Mouse (Mus musculus) erythroid progenitor cell, adult 5-6 weeks (primary cell): ENCODE data around the gene Dis3l2. TPM values are rescaled to one million over a fixed set of nuclear protein-coding genes. Genes with fewer than 3 reads are reported as not detected.

Experiments used
- ATAC-seq: replicated peaks from 2 replicates; pipeline ENCODE4 v1.8.0; 2016; ENCODE audit warnings: moderate number of reproducible peaks, mild to moderate bottlenecking, moderate TSS enrichment, inconsistent platforms; ENCODE audit not compliant: poor library complexity, low FRiP score, severe bottlenecking
- total RNA-seq, 2 experiments: library from RNA; stranded (forward) in 1 of 2; stranded (reverse) in 1 of 2; fragments of 150-400 nt in 1 of 2; fragments of 186-747, 209-891 nt in 1 of 2; gene quantifications; 2 replicates each; pipeline versions ENCODE4 v1.2.3 to v1.2.4; 2015 to 2017; ENCODE audit warnings: low replicate concordance in 2 of 2

Gene Dis3l2
- total RNA-seq, 2 experiments from 2014 or later, result 6.1 to 6.7 TPM

DNA sequence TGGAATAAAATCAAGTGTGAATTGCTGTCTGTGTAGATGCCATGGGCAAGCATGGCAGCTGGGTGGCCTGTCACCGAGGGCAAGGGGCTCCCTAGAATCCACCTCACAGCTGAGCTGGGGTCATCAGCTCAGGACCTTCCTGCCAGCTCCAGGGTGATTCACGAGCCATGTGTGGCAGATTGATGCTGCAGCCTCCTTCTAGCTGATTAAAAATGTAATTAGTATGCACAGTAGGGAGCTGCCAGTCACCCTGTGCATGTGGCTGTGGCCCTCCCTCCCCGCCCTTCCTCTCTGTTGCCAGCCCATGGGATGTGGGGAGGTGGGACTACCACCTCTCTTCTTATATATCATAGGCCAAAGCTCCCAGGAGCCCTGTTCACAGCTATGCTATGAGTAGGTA lies 346.5 kb downstream of the Dis3l2 start:
- no peak for ATAC-seq

DNA sequence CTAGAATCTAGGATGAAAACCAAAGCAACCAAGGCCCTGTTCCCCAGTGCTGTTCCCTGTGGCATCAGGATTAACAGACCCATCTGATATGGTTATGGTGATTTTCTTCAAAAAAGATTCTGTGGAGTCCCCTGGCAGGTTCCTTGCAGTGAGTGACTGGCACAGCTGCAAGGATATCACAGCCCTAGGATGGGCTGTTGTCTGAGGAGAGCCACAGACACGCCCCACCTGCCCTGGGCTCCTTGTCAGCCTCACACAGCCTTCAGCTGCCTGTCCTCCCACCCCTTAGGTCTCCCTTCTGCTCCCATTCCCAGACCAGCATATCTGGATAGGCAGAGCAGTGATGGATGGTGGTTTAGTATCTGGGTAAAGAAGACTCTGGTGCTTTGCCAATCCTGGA lies 347.1 kb downstream of the Dis3l2 start:
- no peak for ATAC-seq

DNA sequence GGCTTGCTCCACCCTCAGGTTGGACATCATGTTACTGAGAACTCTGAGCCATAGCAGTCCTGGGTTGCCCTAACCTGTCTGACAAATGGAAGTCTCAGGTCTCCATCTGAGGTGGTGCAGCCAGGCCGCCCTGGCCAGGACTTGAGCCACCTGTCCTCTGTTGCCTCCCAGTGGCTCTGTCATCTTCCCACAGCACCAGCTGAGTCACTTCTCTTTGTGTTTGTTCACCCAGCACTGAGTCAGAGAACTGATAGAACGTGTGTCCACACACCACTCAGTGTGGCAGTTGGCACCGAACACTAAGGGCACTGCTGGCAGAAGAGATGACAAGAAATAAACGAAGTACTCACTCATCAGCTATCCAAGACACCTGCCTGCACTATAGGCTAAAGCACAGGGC lies 347.8 kb downstream of the Dis3l2 start:
- ATAC-seq, result no peak

DNA sequence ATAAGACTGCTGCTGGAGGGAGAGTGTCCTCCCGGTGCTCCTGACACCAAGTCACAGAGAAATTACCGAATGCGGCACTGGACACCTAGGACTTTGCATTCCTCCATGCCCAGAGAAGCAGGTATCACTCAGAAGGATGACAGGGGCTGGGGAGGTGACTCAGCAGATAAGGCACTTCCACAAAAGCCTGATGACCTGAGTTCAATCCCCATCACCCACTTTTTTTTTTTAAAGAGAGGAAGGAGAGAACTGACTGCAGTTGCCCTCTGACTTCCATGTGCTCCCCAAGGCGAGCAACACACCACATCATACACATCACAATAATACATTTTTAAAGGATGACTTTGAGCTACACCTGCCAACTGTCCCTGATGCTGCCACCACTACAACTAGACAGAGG lies 353.5 kb downstream of the Dis3l2 start:
- 0 out of 2 replicates have a peak, but pooled peaks have one; percentile 30 for ATAC-seq

DNA sequence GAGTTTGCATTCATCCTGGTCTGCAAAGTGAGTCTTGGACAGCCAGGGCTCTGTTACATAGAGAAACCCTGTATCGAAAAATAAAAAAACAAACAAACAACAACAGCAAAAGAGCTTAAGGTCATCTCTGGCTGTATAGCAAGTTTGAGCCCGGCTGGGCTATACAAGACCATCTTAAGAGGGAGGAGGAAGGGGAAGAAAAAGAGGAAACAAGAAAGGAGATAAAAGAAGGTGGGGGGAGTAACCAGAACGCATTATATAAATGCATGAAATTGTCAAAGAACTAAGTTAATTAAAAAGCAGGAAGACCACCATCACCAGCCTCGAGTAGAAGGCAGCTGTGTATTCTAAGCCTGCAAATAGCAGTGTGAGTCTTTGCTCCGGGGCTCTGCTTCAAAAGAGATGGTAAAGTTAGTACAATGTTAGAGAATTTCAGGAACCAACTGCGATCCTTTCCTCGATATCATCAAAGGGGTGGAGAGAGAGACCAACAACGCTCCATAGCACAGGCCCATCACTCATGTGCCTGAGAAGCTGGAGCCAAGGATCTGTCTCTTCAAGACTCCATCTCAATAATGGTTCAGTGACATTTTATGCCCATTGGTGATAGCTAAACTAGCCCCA lies 355.5 kb downstream of the Dis3l2 start:
- ATAC-seq, result no peak

DNA sequence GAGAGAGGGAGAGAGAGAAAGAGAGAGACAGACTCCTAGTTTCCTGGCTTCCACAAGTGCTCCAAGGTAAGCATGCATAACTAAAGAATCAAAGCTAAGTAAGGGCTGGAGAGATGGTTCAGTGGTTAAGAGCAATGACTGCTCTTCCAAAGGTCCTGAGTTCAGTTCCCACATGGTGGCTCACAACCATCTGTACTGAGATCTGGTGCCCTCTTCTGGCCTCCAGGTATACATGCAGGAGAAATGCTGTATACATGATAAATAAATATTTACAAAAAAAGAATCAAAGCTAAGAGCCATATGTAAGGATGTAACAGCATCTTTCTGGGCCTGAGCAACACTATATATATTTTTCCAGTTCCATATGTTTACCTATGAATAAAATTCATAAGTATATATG lies 357.3 kb downstream of the Dis3l2 start:
- ATAC-seq, result no peak

DNA sequence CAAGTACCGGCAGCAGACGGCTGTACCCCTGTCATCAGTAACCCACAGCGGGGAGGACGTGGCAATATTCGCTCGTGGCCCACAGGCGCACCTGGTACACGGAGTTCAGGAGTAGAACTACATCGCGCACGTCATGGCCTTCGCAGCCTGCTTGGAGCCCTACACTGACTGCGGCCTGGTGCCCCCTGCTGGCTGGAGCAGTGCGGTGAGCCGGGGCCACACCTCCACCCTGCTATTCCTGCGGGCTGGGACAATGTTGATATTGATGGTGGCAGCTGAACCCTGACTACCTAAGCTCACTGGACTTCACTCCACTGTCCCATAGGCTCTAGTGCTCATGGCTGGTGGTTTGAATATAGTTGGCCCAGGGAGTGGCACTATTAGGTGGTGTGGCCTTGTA lies 367.1 kb downstream of the Dis3l2 start:
- ATAC-seq, result peak; percentile 44; the same call in 1 of the 2 replicates

DNA sequence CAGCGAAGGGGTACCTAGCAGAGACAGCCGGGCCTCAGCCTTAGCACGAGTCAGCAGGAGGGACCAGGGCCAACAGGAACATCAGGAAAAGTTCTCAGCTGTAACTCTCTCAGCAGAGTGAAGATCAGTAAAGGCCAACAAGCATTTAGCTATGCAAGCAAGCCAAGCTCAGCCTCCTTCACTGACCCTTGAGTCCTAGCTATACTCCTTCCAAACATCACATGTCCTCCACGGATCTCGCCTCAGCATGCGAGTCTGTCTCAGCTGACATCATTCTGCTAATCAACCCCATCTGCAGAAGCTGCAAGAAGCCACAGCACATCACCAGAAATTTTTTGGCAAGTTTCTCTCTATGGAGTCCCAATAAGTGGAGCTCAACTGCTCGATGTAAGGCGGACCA lies 370.2 kb downstream of the Dis3l2 start:
- ATAC-seq, result no peak

DNA sequence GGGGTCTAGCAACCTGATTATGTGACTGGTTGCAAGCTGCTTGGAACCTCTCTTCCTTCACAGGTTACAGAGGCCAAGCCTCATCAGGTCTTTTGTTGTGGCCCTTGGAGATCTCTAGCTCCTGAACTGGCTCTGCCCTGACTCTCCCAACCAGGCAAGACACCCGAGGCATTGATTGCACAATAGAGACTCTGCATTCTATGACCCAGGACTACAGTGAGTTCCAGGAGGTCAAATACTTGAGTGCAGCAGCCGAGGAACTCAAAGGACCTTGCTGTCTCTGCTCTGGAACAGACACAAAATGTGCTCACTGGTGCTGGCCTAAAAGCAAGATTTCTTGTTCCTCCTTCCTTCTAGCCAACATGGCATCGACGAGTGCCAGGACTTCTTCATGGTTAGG lies 382.6 kb downstream of the Dis3l2 start:
- no peak for ATAC-seq

DNA sequence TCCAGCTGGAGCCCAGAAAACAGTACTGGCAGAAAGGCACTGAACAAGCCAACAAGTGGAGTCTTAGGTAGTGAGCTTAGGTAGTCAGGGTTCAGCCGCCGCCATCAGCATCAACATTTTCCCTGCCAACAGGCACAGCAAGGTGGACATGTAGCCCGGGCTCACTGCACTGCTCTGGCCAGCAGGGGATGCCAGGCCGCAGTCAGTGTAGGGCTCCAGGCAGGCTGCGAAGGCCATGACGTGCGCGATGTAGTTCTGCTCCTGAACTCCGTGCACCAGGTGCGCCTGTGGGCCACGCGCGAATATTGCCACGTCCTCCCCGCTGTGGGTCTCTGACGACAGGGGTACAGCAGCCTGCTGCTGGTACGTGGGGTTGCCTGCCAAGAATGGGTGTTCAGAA lies 383.4 kb downstream of the Dis3l2 start:
- no peak for ATAC-seq

DNA sequence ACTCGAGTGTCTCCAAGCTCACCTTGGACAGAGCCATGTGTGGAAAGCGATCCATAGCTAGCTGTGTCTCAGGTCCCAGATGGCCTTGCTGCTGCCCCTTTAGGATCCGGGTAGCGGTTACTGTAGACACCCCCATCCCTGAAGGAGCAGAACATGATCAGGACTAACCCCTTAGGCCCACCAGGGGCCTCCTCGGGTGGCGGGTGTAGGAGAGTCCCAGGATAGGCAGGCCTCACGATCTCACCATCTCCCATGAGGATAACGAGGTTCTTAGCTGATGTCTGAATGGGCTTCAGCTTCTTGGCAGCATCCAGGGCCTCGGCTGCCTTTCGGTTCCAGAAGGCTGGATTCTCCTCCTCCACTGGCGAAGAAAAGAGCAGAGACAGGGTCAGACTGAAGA lies 385.6 kb downstream of the Dis3l2 start:
- no peak for ATAC-seq

DNA sequence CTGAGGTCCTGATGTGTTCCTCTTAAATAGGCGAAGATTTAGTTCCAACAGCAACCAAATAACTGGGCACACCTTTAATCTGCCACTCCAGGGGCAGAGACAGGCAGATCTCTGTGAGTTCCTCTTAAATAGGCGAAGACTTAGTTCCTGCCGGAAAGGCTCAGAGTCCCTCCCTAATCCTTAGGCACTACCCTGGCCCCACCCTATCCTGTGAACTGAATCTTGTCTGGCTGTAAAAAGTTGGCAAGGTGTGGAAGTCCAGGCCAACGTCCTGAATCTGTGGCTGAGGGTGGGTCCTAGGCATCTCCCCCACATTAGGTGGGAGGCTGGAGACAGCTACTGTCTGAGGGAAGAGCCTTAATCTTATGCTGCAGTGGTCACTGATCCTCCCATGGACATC lies 386.2 kb downstream of the Dis3l2 start, which contains the start of gene Alppl2:
Alppl2 (minus strand) TSS at position 101 of the 400 bp plus-strand sequence.
- no peak for ATAC-seq

DNA sequence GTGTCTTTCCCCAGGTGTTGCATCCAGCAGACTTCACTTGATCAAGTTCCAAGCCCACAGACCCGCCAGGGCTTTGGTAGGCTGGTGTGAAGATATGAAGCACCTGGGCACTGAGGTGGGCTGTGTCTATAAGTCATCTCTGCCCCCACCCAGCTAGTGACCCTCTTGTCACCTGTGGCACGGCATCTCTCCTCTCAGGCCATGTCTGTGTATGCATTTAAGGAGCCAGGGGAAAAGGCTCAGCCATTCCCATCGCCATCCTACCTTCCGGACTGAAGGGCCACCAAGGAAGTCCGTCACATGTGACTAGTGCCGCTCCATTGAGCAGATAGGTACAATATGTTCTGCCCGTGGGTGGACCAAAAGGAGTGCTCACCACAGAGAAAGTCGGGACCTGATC lies 392.0 kb downstream of the Dis3l2 start:
- no peak for ATAC-seq

DNA sequence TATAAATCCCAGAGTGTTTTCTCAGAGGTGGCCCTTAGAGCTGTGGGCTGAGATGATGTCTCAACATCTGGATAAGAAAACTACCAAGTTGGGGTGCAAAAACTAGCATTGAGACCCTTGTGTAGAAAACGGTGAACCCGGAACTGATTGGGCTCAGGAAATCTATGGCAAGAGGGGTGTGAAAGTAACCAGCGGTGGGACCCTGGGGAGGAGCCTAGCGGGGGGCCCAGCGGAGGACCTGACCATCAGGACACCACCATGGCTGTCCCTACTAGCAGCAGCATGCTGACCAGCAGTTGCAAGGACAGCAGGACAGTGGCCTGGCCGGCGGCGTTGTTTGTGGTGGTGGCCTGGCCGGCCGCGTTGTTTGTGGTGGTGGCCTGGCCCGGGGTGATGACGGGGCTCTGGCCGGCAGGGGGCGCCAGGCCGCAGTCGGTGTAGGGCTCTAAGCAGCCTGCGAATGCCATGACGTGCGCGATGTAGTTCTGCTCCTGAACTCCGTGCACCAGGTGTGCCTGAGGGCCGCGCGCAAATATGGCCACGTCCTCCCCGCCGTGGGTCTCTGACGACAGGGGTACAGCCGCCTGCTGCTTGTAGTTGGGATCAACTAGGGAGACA lies 394.9 kb downstream of the Dis3l2 start:
- ATAC-seq, result 0 out of 2 replicates have a peak, but pooled peaks have one; percentile 39

Other genes with a start within 250 kb of the Dis3l2 start
- 1,278 and 1,332 TPM in 2 replicates for gene Ptma, start 177.1 kb upstream of the Dis3l2 start, total RNA-seq (2015; ENCODE audit: low replicate concordance)
- gene Ptma, start 177.1 kb upstream of the Dis3l2 start, total RNA-seq (2017; ENCODE audit: low replicate concordance), result 1,012 and 1,167 TPM in 2 replicates
- 23.4 and 26.8 TPM in 2 replicates for gene Pde6d, start 121.2 kb upstream of the Dis3l2 start, total RNA-seq (2015; ENCODE audit: low replicate concordance)
- 4.3 and 13.6 TPM in 2 replicates for gene Pde6d, start 121.2 kb upstream of the Dis3l2 start, total RNA-seq (2017; ENCODE audit: low replicate concordance)
- 1.7 and 10.5 TPM in 2 replicates for gene Cops7b, start 120.9 kb upstream of the Dis3l2 start, total RNA-seq (2015; ENCODE audit: low replicate concordance)
- gene Cops7b, start 120.9 kb upstream of the Dis3l2 start, total RNA-seq (2017; ENCODE audit: low replicate concordance), result 4.9 and 5.5 TPM in 2 replicates
- gene Nppc, start 33.2 kb upstream of the Dis3l2 start, total RNA-seq (2015; ENCODE audit: low replicate concordance), result not detected in 2 replicates
- gene Nppc, start 33.2 kb upstream of the Dis3l2 start, total RNA-seq (2017; ENCODE audit: low replicate concordance), result not detected in 2 replicates